Comparison of ENCODE assay signal across 10 mouse cellular contexts in genomic region chr3:96209242-96209641, GRCm38 (mm10). TPM values are rescaled to one million over a fixed set of nuclear protein-coding genes. Genes with fewer than 3 reads are reported as not detected.
A peak's percentile ranks its signal among the peaks of the same experiment; 100 is the strongest.
DNase-seq lines count a peak whose midpoint lies in the region; ATAC-seq and TF ChIP-seq lines count a peak whose summit lies in the region.
"Had no signal": no experiment of that assay in that cellular context is flagged by ENCODE, and none has a peak within 500 bp of the region (broad histone marks: within the 10 kb centered on the region; RNA-seq: fewer than 3 reads in every experiment).

No protein-coding gene starts in this region.

- H3K4me3 ChIP-seq in heart, embryonic 14.5 days (ENCODE audit: control insufficient read depth in 1 of 2, insufficient read depth in 1 of 2, low read depth in 1 of 2, low read length in 2 of 2) = no peak overlapping the region
- H3K4me3 ChIP-seq in liver, postnatal 0 days (ENCODE audit: low read depth, low read length) = no peak overlapping the region
- H3K4me3 ChIP-seq in embryonic fibroblast, embryonic 13.5 days (ENCODE audit: insufficient read depth, low read length) = no peak overlapping the region
- H3K4me3 ChIP-seq: heart, embryonic 15.5 days had no signal

- no peak for DNase-seq in heart, adult 9 months (ENCODE audit: low spot score in 2 of 2)
- DNase-seq in liver, postnatal 0 days = peak; percentile 34
- DNase-seq in liver (no peak), R1 (ENCODE audit: low read depth, low spot score) (peak; percentile 43)
- no peak for DNase-seq in urinary bladder, postnatal 25 days (ENCODE audit: low spot score)
- no peak for DNase-seq in yolk sac, embryonic 10.5 days (ENCODE audit: low spot score)
- DNase-seq: cerebellum, adult 11 months had no signal

- H3K27me3 ChIP-seq in heart, embryonic 14.5 days (ENCODE audit: control insufficient read depth, insufficient read depth, low read length) = 0 out of 2 replicates have a peak, but pooled peaks cover 4% of the 10 kb centered on the region
- no peaks in the 10 kb centered on the region for H3K27me3 ChIP-seq in liver, postnatal 0 days (ENCODE audit: insufficient read depth, low read length)

- H3K9me3 ChIP-seq in heart, embryonic 14.5 days (ENCODE audit: control insufficient read depth, low read length) = no peaks in the 10 kb centered on the region
- no peaks in the 10 kb centered on the region for H3K9me3 ChIP-seq in liver, postnatal 0 days (ENCODE audit: low read length)
- H3K9me3 ChIP-seq: heart, embryonic 15.5 days had no signal

- ATAC-seq in heart, embryonic 14.5 days (ENCODE audit: insufficient number of reproducible peaks, insufficient read depth, low FRiP score, low read depth) = no peak
- no peak for ATAC-seq in liver, postnatal 0 days

- TF ChIP-seq CTCF in liver, postnatal 0 days (IDR thresholded peaks at IDR 0.05; ENCODE audit: low read depth) = peak; percentile 57
- peak; percentile 29; the same call in 1 of the 2 replicates for TF ChIP-seq CTCF in embryonic fibroblast, embryonic 13.5 days (IDR thresholded peaks at IDR 0.05; ENCODE audit: borderline replicate concordance, insufficient read depth, low read length)

- TF ChIP-seq POLR2A in embryonic fibroblast, embryonic 13.5 days (IDR thresholded peaks at IDR 0.05; ENCODE audit: low read depth, low read length) = no peak

- peaks cover 0 to 3% of the 10 kb centered on the region in 2 experiments; a peak in 1 of 4 replicates for H3K4me1 ChIP-seq in heart, embryonic 14.5 days (ENCODE audit: control insufficient read depth in 2 of 2, insufficient read depth in 2 of 2, low read length in 2 of 2)
- H3K4me1 ChIP-seq in liver, postnatal 0 days (ENCODE audit: insufficient read depth) = peaks cover 10% of the 10 kb centered on the region
- no peaks in the 10 kb centered on the region for H3K4me1 ChIP-seq in embryonic fibroblast, embryonic 13.5 days (ENCODE audit: control insufficient read depth, insufficient read depth, low read length)
- H3K4me1 ChIP-seq: heart, embryonic 15.5 days had no signal

- H3K4me2 ChIP-seq in heart, embryonic 14.5 days (ENCODE audit: low read length) = no peak overlapping the region
- H3K4me2 ChIP-seq in liver, postnatal 0 days (ENCODE audit: low read depth, low read length) = no peak overlapping the region
- H3K4me2 ChIP-seq: heart, embryonic 15.5 days had no signal

- no peak overlapping the region for H3K27ac ChIP-seq in heart, embryonic 14.5 days (replicated peaks in 1 of 2; ENCODE audit: control insufficient read depth in 1 of 2, insufficient read depth in 1 of 2, low read depth in 2 of 2, low read length in 2 of 2)
- H3K27ac ChIP-seq in liver, postnatal 0 days (ENCODE audit: low read depth) = no peak overlapping the region
- H3K27ac ChIP-seq in embryonic fibroblast, embryonic 13.5 days (ENCODE audit: insufficient read depth, low read length) = no peak overlapping the region
- H3K27ac ChIP-seq: heart, embryonic 15.5 days had no signal

- H3K36me3 ChIP-seq in heart, embryonic 14.5 days (ENCODE audit: control insufficient read depth, insufficient read depth, low read length) = no peaks in the 10 kb centered on the region
- H3K36me3 ChIP-seq in liver, postnatal 0 days (replicated peaks; ENCODE audit: insufficient read depth, low read length) = no peaks in the 10 kb centered on the region
- H3K36me3 ChIP-seq: heart, embryonic 15.5 days had no signal

- H3K9ac ChIP-seq in heart, embryonic 14.5 days (ENCODE audit: low read length) = peak overlapping the region; percentile 25; the same call in 1 of the 2 replicates
- H3K9ac ChIP-seq in liver, postnatal 0 days (replicated peaks) = no peak overlapping the region
- H3K9ac ChIP-seq: heart, embryonic 15.5 days had no signal

- TF ChIP-seq EP300 in liver, postnatal 0 days (IDR thresholded peaks at IDR 0.05; ENCODE audit: low read depth) = no peak

- 23% methylated on average over 15 of the region's 15 CpGs for WGBS in heart, embryonic 14.5 days
- 35% methylated on average over 15 of the region's 15 CpGs for WGBS in liver, postnatal 0 days (ENCODE audit: insufficient replicate concordance)

RNA-seq across cellular contexts. Expression of gene Bola1, which starts 10.3 kb away (rescaled TPM):
- polyA plus RNA-seq in heart, embryonic 14.5 days (2014; fragmentation: Nextera tagmentation; extraction: Ambion mirVana) = 50.2 and 56.1 TPM in 2 replicates
- 49.2 and 49.3 TPM in 2 replicates for polyA plus RNA-seq in liver, postnatal 0 days (2015; fragmentation: Nextera tagmentation; extraction: Ambion mirVana)
- polyA plus RNA-seq in embryonic fibroblast, embryonic 13.5 days (2011; ENCODE audit: insufficient read length, low read depth, missing spikeins) = 9.6 and 10.4 TPM in 2 replicates

RNA-seq across cellular contexts. Expression of gene Hist2h2ab, which starts 10.4 kb away (rescaled TPM):
- 1.3 TPM in 1 of 2 replicates, not detected in the other for polyA plus RNA-seq in heart, embryonic 14.5 days (2014; fragmentation: Nextera tagmentation; extraction: Ambion mirVana)
- polyA plus RNA-seq in liver, postnatal 0 days (2015; fragmentation: Nextera tagmentation; extraction: Ambion mirVana) = 0.46 TPM in 1 of 2 replicates, not detected in the other
- not detected in 2 replicates for polyA plus RNA-seq in embryonic fibroblast, embryonic 13.5 days (2011; ENCODE audit: insufficient read length, low read depth, missing spikeins)

RNA-seq across cellular contexts. Expression of gene Hist2h2ac, which starts 11.4 kb away (rescaled TPM):
- 3.2 and 4.7 TPM in 2 replicates for polyA plus RNA-seq in heart, embryonic 14.5 days (2014; fragmentation: Nextera tagmentation; extraction: Ambion mirVana)
- 9.4 and 13.8 TPM in 2 replicates for polyA plus RNA-seq in liver, postnatal 0 days (2015; fragmentation: Nextera tagmentation; extraction: Ambion mirVana)
- 4.4 and 5.3 TPM in 2 replicates for polyA plus RNA-seq in embryonic fibroblast, embryonic 13.5 days (2011; ENCODE audit: insufficient read length, low read depth, missing spikeins)

RNA-seq across cellular contexts. Expression of gene Hist2h2be, which starts 11.7 kb away (rescaled TPM):
- 6.8 and 7.6 TPM in 2 replicates for polyA plus RNA-seq in heart, embryonic 14.5 days (2014; fragmentation: Nextera tagmentation; extraction: Ambion mirVana)
- polyA plus RNA-seq in liver, postnatal 0 days (2015; fragmentation: Nextera tagmentation; extraction: Ambion mirVana) = 4.1 and 4.9 TPM in 2 replicates
- 1.1 and 1.2 TPM in 2 replicates for polyA plus RNA-seq in embryonic fibroblast, embryonic 13.5 days (2011; ENCODE audit: insufficient read length, low read depth, missing spikeins)

RNA-seq across cellular contexts. Expression of gene Sv2a, which starts 28.3 kb away (rescaled TPM):
- 10.8 and 12.0 TPM in 2 replicates for polyA plus RNA-seq in heart, embryonic 14.5 days (2014; fragmentation: Nextera tagmentation; extraction: Ambion mirVana)
- polyA plus RNA-seq in liver, postnatal 0 days (2015; fragmentation: Nextera tagmentation; extraction: Ambion mirVana) = 0.08 and 0.09 TPM in 2 replicates
- 1.8 and 2.0 TPM in 2 replicates for polyA plus RNA-seq in embryonic fibroblast, embryonic 13.5 days (2011; ENCODE audit: insufficient read length, low read depth, missing spikeins)

Comparison
In these comparisons a context has a peak if more than half of its experiments do, and no peak if none do; other contexts are left out.
1. DNase-seq: peak in liver, postnatal 0 days (single experiment) and R1 (single experiment); none in heart, adult 9 months (0 of 2), liver (single experiment), urinary bladder, postnatal 25 days (single experiment) and yolk sac, embryonic 10.5 days (single experiment).